In genomic region chr3:123476833-123477232, GRCm38 (mm10) we compare ENCODE assay signal across 26 mouse cellular contexts. TPM values are rescaled to one million over a fixed set of nuclear protein-coding genes. Genes with fewer than 3 reads are reported as not detected.
A peak's percentile ranks its signal among the peaks of the same experiment; 100 is the strongest.
DNase-seq lines count a peak whose midpoint lies in the region; ATAC-seq and TF ChIP-seq lines count a peak whose summit lies in the region.
"Had no signal": no experiment of that assay in that cellular context is flagged by ENCODE, and none has a peak within 500 bp of the region (broad histone marks: within the 10 kb centered on the region; RNA-seq: fewer than 3 reads in every experiment).

No protein-coding gene starts in this region.

- 0 out of 2 replicates have a peak overlapping the region, but pooled peaks have one; percentile 8 for H3K27ac ChIP-seq in forebrain, embryonic 12.5 days
- H3K27ac ChIP-seq in forebrain, embryonic 13.5 days = no peak overlapping the region
- peak overlapping the region; percentile 84 for H3K27ac ChIP-seq in embryonic facial prominence, embryonic 12.5 days
- peak overlapping the region; percentile 81 for H3K27ac ChIP-seq in limb, embryonic 12.5 days
- no peak overlapping the region for H3K27ac ChIP-seq in cerebellum, adult 2 months (ENCODE audit: insufficient read depth, low read length)
- no peak overlapping the region for H3K27ac ChIP-seq in liver, embryonic 11.5 days (ENCODE audit: low read depth, low read length)
- H3K27ac ChIP-seq: heart, embryonic 10.5 days; intestine, embryonic 15.5 days; neural tube, embryonic 15.5 days had no signal

- H3K27me3 ChIP-seq in forebrain, embryonic 12.5 days = no peaks in the 10 kb centered on the region
- H3K27me3 ChIP-seq in forebrain, embryonic 13.5 days = no peaks in the 10 kb centered on the region
- no peaks in the 10 kb centered on the region for H3K27me3 ChIP-seq in embryonic facial prominence, embryonic 12.5 days
- H3K27me3 ChIP-seq in limb, embryonic 12.5 days = no peaks in the 10 kb centered on the region
- H3K27me3 ChIP-seq in cerebellum, adult 2 months (ENCODE audit: control insufficient read depth, insufficient read depth, low read length) = no peaks in the 10 kb centered on the region
- no peaks in the 10 kb centered on the region for H3K27me3 ChIP-seq in liver, embryonic 11.5 days (replicated peaks; ENCODE audit: control insufficient read depth, insufficient read depth, low read length)
- H3K27me3 ChIP-seq: intestine, embryonic 15.5 days; neural tube, embryonic 15.5 days had no signal

- TF ChIP-seq POLR2A in cerebellum, adult 2 months (IDR thresholded peaks at IDR 0.05; ENCODE audit: borderline replicate concordance, insufficient read depth, low read length) = no peak

- TF ChIP-seq CTCF in cerebellum, adult 2 months (IDR thresholded peaks at IDR 0.05; ENCODE audit: borderline replicate concordance, insufficient read depth, low read depth, low read length) = no peak

- ATAC-seq in forebrain, embryonic 12.5 days (ENCODE audit: low FRiP score) = no peak
- ATAC-seq in forebrain, embryonic 13.5 days = no peak
- peak; percentile 22; the same call in 1 of the 2 replicates for ATAC-seq in embryonic facial prominence, embryonic 12.5 days (ENCODE audit: insufficient number of reproducible peaks, insufficient read depth, low FRiP score, low TSS enrichment)
- ATAC-seq in limb, embryonic 12.5 days (ENCODE audit: insufficient number of reproducible peaks, insufficient read depth, low FRiP score, low TSS enrichment, low read depth) = peak; percentile 76; the same call in 1 of the 2 replicates
- ATAC-seq in liver, embryonic 11.5 days (replicated peaks; ENCODE audit: low FRiP score) = no peak
- ATAC-seq: forebrain, embryonic 16.5 days; hindbrain, embryonic 16.5 days; intestine, embryonic 15.5 days; liver, postnatal 0 days; lung, postnatal 0 days; Patski had no signal

- H3K9ac ChIP-seq in forebrain, embryonic 12.5 days = no peak overlapping the region
- no peak overlapping the region for H3K9ac ChIP-seq in forebrain, embryonic 13.5 days
- H3K9ac ChIP-seq in embryonic facial prominence, embryonic 12.5 days = no peak overlapping the region
- no peak overlapping the region for H3K9ac ChIP-seq in limb, embryonic 12.5 days (replicated peaks)
- no peak overlapping the region for H3K9ac ChIP-seq in liver, embryonic 11.5 days (ENCODE audit: low read depth, low read length)
- H3K9ac ChIP-seq: intestine, embryonic 15.5 days; liver, postnatal 0 days; neural tube, embryonic 15.5 days had no signal

- no peaks in the 10 kb centered on the region for H3K9me3 ChIP-seq in forebrain, embryonic 12.5 days
- H3K9me3 ChIP-seq in forebrain, embryonic 13.5 days (replicated peaks) = no peaks in the 10 kb centered on the region
- H3K9me3 ChIP-seq in embryonic facial prominence, embryonic 12.5 days = no peaks in the 10 kb centered on the region
- H3K9me3 ChIP-seq in limb, embryonic 12.5 days = no peaks in the 10 kb centered on the region
- H3K9me3 ChIP-seq in liver, embryonic 11.5 days (ENCODE audit: control insufficient read depth, low read length) = no peaks in the 10 kb centered on the region
- H3K9me3 ChIP-seq: heart, embryonic 10.5 days; intestine, embryonic 15.5 days; neural tube, embryonic 15.5 days had no signal

- no peaks in the 10 kb centered on the region for H3K36me3 ChIP-seq in forebrain, embryonic 12.5 days (replicated peaks)
- H3K36me3 ChIP-seq in forebrain, embryonic 13.5 days (ENCODE audit: poor library complexity, severe bottlenecking) = no peaks in the 10 kb centered on the region
- H3K36me3 ChIP-seq in embryonic facial prominence, embryonic 12.5 days = no peaks in the 10 kb centered on the region
- no peaks in the 10 kb centered on the region for H3K36me3 ChIP-seq in limb, embryonic 12.5 days
- H3K36me3 ChIP-seq in liver, embryonic 11.5 days (ENCODE audit: control insufficient read depth, insufficient read depth, low read length) = no peaks in the 10 kb centered on the region
- H3K36me3 ChIP-seq: heart, embryonic 10.5 days; intestine, embryonic 15.5 days; neural tube, embryonic 15.5 days had no signal

- no peak overlapping the region for H3K4me3 ChIP-seq in forebrain, embryonic 12.5 days (replicated peaks)
- H3K4me3 ChIP-seq in forebrain, embryonic 13.5 days = no peak overlapping the region
- H3K4me3 ChIP-seq in embryonic facial prominence, embryonic 12.5 days = no peak overlapping the region
- no peak overlapping the region for H3K4me3 ChIP-seq in limb, embryonic 12.5 days (replicated peaks)
- H3K4me3 ChIP-seq in cerebellum, adult 2 months (replicated peaks; ENCODE audit: insufficient read depth, low read depth, low read length) = no peak overlapping the region
- H3K4me3 ChIP-seq in liver, embryonic 11.5 days (ENCODE audit: low read depth, low read length) = no peak overlapping the region
- H3K4me3 ChIP-seq: heart, embryonic 10.5 days; intestine, embryonic 15.5 days; neural tube, embryonic 15.5 days had no signal

- WGBS in forebrain, embryonic 12.5 days = 77% methylated on average over 3 of the region's 3 CpGs
- 88% methylated on average over 3 of the region's 3 CpGs for WGBS in forebrain, embryonic 13.5 days
- 38% methylated on average over 3 of the region's 3 CpGs for WGBS in embryonic facial prominence, embryonic 12.5 days
- 22% methylated on average over 3 of the region's 3 CpGs for WGBS in limb, embryonic 12.5 days
- WGBS in cerebellum, adult 2 months = 83% methylated on average over 3 of the region's 3 CpGs
- WGBS in liver, embryonic 11.5 days = 74% methylated on average over 3 of the region's 3 CpGs

- no peaks in the 10 kb centered on the region for H3K4me1 ChIP-seq in forebrain, embryonic 12.5 days
- no peaks in the 10 kb centered on the region for H3K4me1 ChIP-seq in forebrain, embryonic 13.5 days
- peaks cover 5% of the 10 kb centered on the region; the same call in 1 of the 2 replicates for H3K4me1 ChIP-seq in embryonic facial prominence, embryonic 12.5 days
- H3K4me1 ChIP-seq in limb, embryonic 12.5 days (replicated peaks) = peaks cover 8% of the 10 kb centered on the region
- no peaks in the 10 kb centered on the region for H3K4me1 ChIP-seq in cerebellum, adult 2 months (ENCODE audit: control insufficient read depth, insufficient read depth, low read length)
- no peaks in the 10 kb centered on the region for H3K4me1 ChIP-seq in liver, embryonic 11.5 days (replicated peaks; ENCODE audit: control insufficient read depth, insufficient read depth, low read length)
- H3K4me1 ChIP-seq: heart, embryonic 10.5 days; intestine, embryonic 15.5 days; neural tube, embryonic 15.5 days had no signal

- no peak overlapping the region for H3K4me2 ChIP-seq in forebrain, embryonic 12.5 days
- H3K4me2 ChIP-seq in forebrain, embryonic 13.5 days = no peak overlapping the region
- no peak overlapping the region for H3K4me2 ChIP-seq in embryonic facial prominence, embryonic 12.5 days (replicated peaks)
- peak overlapping the region; percentile 31; the same call in 1 of the 2 replicates for H3K4me2 ChIP-seq in limb, embryonic 12.5 days
- no peak overlapping the region for H3K4me2 ChIP-seq in liver, embryonic 11.5 days
- H3K4me2 ChIP-seq: intestine, embryonic 15.5 days; midbrain, embryonic 11.5 days; neural tube, embryonic 15.5 days had no signal

- no peak for DNase-seq in cerebellum, adult 2 months
- no peak for DNase-seq in adrenal gland, adult 18-20 months (ENCODE audit: low spot score in 2 of 2)
- no peak for DNase-seq in liver, embryonic 11.5 days (ENCODE audit: low spot score)
- DNase-seq: adrenal gland, postnatal 10 days; cerebellum, adult 18-20 months; cerebellum, postnatal 25 days; kidney, adult 8-10 months; kidney, postnatal 10 days; liver, postnatal 0 days; right cerebral cortex, adult 18-20 months; right cerebral cortex, postnatal 4 days; thymus, adult 2 months; thymus, postnatal 4 days had no signal

RNA-seq across cellular contexts. Expression of gene Prss12, which starts 30.1 kb away (rescaled TPM):
- polyA plus RNA-seq in forebrain, embryonic 12.5 days (2016; fragmentation: Nextera tagmentation; extraction: Ambion mirVana) = 1.7 and 3.1 TPM in 2 replicates
- polyA plus RNA-seq in forebrain, embryonic 13.5 days (2015; fragmentation: Nextera tagmentation; extraction: Ambion mirVana) = 1.4 and 2.6 TPM in 2 replicates
- polyA plus RNA-seq in embryonic facial prominence, embryonic 12.5 days (2016; fragmentation: Nextera tagmentation; extraction: Ambion mirVana) = 25.2 and 27.4 TPM in 2 replicates
- 5.0 and 6.8 TPM in 2 replicates for polyA plus RNA-seq in limb, embryonic 12.5 days (2016; fragmentation: Nextera tagmentation; extraction: Ambion mirVana)
- polyA plus RNA-seq in cerebellum, adult 2 months (2012; rRNA removed) = 1.7 and 2.4 TPM in 2 replicates
- 1 to 10 TPM; 1.7 to 2.1 TPM for total RNA-seq in adrenal gland, adult 18-20 months (2021)
- 1.2 and 1.4 TPM in 2 replicates for polyA plus RNA-seq in liver, embryonic 11.5 days (2014; fragmentation: Nextera tagmentation; extraction: Ambion mirVana)
- total RNA-seq: hematopoietic stem cell, adult 5-6 weeks had no signal

Comparison
In these comparisons a context has a peak if more than half of its experiments do, and no peak if none do; other contexts are left out.
1. H3K27ac ChIP-seq: peak in forebrain, embryonic 12.5 days (single experiment), embryonic facial prominence, embryonic 12.5 days (single experiment) and limb, embryonic 12.5 days (single experiment); none in forebrain, embryonic 13.5 days (single experiment), cerebellum, adult 2 months (single experiment) and liver, embryonic 11.5 days (single experiment).
2. ATAC-seq: peak in embryonic facial prominence, embryonic 12.5 days (single experiment) and limb, embryonic 12.5 days (single experiment); none in forebrain, embryonic 12.5 days (single experiment), forebrain, embryonic 13.5 days (single experiment) and liver, embryonic 11.5 days (single experiment).